Mouse (Mus musculus): ENCODE data around the gene Prpsap1. TPM values are rescaled to one million over a fixed set of nuclear protein-coding genes. Genes with fewer than 3 reads are reported as not detected.

Prpsap1 gene
- polyA plus RNA-seq, 1 experiment from 2014 or later: 177 TPM

- H3K36me3 ChIP-seq: no peaks in the 10 kb centered on the region
- H3K27me3 ChIP-seq: peaks cover 20% of the 10 kb centered on the region
- 96% methylated on average over 3 of the region's 3 CpGs for WGBS
- H3K9ac ChIP-seq: no peak overlapping the region
- H3K4me1 ChIP-seq (replicated peaks): peaks cover 9% of the 10 kb centered on the region
- no peak overlapping the region for H3K4me3 ChIP-seq
- no peak overlapping the region for H3K27ac ChIP-seq (replicated peaks)
- no peak for ATAC-seq (ENCODE audit: low read depth)
- 0 out of 2 replicates have a peak, but pooled peaks cover 9% of the 10 kb centered on the region for H3K9me3 ChIP-seq
- no peak overlapping the region for H3K4me2 ChIP-seq
Measured at GRCm38 (mm10) chr11:116449341-116449740, 44.7 kb downstream of the Prpsap1 start.

GRCm38 (mm10) chr11:116447822-116448221 is 46.2 kb downstream of the Prpsap1 start:
- 70% methylated on average over 5 of the region's 5 CpGs for WGBS
- no peak overlapping the region for H3K4me2 ChIP-seq
- H3K9ac ChIP-seq: no peak overlapping the region
- H3K4me3 ChIP-seq: no peak overlapping the region
- peaks cover 20% of the 10 kb centered on the region for H3K27me3 ChIP-seq
- no peak for ATAC-seq (ENCODE audit: low read depth)
- H3K4me1 ChIP-seq (replicated peaks): peaks cover 9% of the 10 kb centered on the region
- H3K9me3 ChIP-seq: 0 out of 2 replicates have a peak, but pooled peaks cover 9% of the 10 kb centered on the region
- H3K27ac ChIP-seq (replicated peaks): no peak overlapping the region
- H3K36me3 ChIP-seq: no peaks in the 10 kb centered on the region

- 22% methylated on average over 19 of the region's 19 CpGs for WGBS
- peak; percentile 4; the same call in 1 of the 2 replicates for ATAC-seq (ENCODE audit: low read depth)
Measured at GRCm38 (mm10) chr11:116446308-116446887, 47.6 kb downstream of the Prpsap1 start.

GRCm38 (mm10) chr11:116445596-116446307 is 48.2 kb downstream of the Prpsap1 start:
- peak; percentile 46 for ATAC-seq (ENCODE audit: low read depth)
- Histone ChIP-seq H3K27ac (replicated peaks) (no peak overlapping the region), H3K36me3 (no peaks in the 10 kb centered on the region), H3K27me3 (peaks cover 20% of the 10 kb centered on the region), H3K4me1 (replicated peaks) (peaks cover 15% of the 10 kb centered on the region), H3K9me3 (0 out of 2 replicates have a peak, but pooled peaks cover 5% of the 10 kb centered on the region), H3K4me2 (0 out of 2 replicates have a peak overlapping the region, but pooled peaks have one; percentile 5), H3K4me3 (no peak overlapping the region), H3K9ac (no peak overlapping the region)
- WGBS: 34% methylated on average over 16 of the region's 16 CpGs

More at GRCm38 (mm10) chr11:116446308-116446887, 47.6 kb downstream of the Prpsap1 start:
- Histone ChIP-seq H3K27ac (replicated peaks) (no peak overlapping the region), H3K9me3 (0 out of 2 replicates have a peak, but pooled peaks cover 9% of the 10 kb centered on the region), H3K9ac (no peak overlapping the region), H3K36me3 (no peaks in the 10 kb centered on the region), H3K27me3 (peaks cover 20% of the 10 kb centered on the region), H3K4me2 (no peak overlapping the region), H3K4me3 (no peak overlapping the region), H3K4me1 (replicated peaks) (peaks cover 12% of the 10 kb centered on the region)

- 0 out of 2 replicates have a peak overlapping the region, but pooled peaks have one; percentile 14 for H3K9ac ChIP-seq
- H3K27me3 ChIP-seq: peaks cover 20% of the 10 kb centered on the region
- H3K36me3 ChIP-seq: peaks cover 9% of the 10 kb centered on the region
- no peak overlapping the region for H3K27ac ChIP-seq (replicated peaks)
- H3K4me2 ChIP-seq: no peak overlapping the region
- no peak for ATAC-seq (ENCODE audit: low read depth)
- H3K9me3 ChIP-seq: no peaks in the 10 kb centered on the region
- no peak overlapping the region for H3K4me3 ChIP-seq
- 88% methylated on average over 6 of the region's 6 CpGs for WGBS
- H3K4me1 ChIP-seq (replicated peaks): peaks cover 18% of the 10 kb centered on the region
Measured at GRCm38 (mm10) chr11:116443935-116444334, 50.1 kb downstream of the Prpsap1 start.

- ATAC-seq (ENCODE audit: low read depth): no peak
- Histone ChIP-seq H3K27ac (replicated peaks) (no peak overlapping the region), H3K4me2 (no peak overlapping the region), H3K4me3 (no peak overlapping the region), H3K9ac (no peak overlapping the region), H3K36me3 (peaks cover 11% of the 10 kb centered on the region), H3K4me1 (replicated peaks) (peaks cover 18% of the 10 kb centered on the region), H3K27me3 (peaks cover 20% of the 10 kb centered on the region), H3K9me3 (no peaks in the 10 kb centered on the region)
- WGBS: 83% methylated on average over 6 of the region's 6 CpGs
Measured at GRCm38 (mm10) chr11:116443311-116443710, 50.7 kb downstream of the Prpsap1 start.

GRCm38 (mm10) chr11:116442867-116443177 is 51.2 kb downstream of the Prpsap1 start:
- H3K4me1 ChIP-seq (replicated peaks): peaks cover 18% of the 10 kb centered on the region
- H3K36me3 ChIP-seq: peaks cover 11% of the 10 kb centered on the region
- 84% methylated on average over 6 of the region's 6 CpGs for WGBS
- no peak overlapping the region for H3K9ac ChIP-seq
- H3K27me3 ChIP-seq: peaks cover 18% of the 10 kb centered on the region
- no peak overlapping the region for H3K27ac ChIP-seq (replicated peaks)
- no peak overlapping the region for H3K4me3 ChIP-seq
- H3K9me3 ChIP-seq: no peaks in the 10 kb centered on the region
- ATAC-seq (ENCODE audit: low read depth): no peak
- no peak overlapping the region for H3K4me2 ChIP-seq

- H3K27ac ChIP-seq (replicated peaks): no peak overlapping the region
- no peak overlapping the region; the same call in 1 of the 2 replicates for H3K9ac ChIP-seq
- H3K27me3 ChIP-seq: peaks cover 12% of the 10 kb centered on the region
- 81% methylated on average over 15 of the region's 15 CpGs for WGBS
- no peak for ATAC-seq (ENCODE audit: low read depth)
- peaks cover 23% of the 10 kb centered on the region for H3K4me1 ChIP-seq (replicated peaks)
- H3K4me3 ChIP-seq: no peak overlapping the region
- H3K9me3 ChIP-seq: no peaks in the 10 kb centered on the region
- H3K4me2 ChIP-seq: no peak overlapping the region
- peaks cover 16% of the 10 kb centered on the region for H3K36me3 ChIP-seq
Measured at GRCm38 (mm10) chr11:116442129-116442866, 51.7 kb downstream of the Prpsap1 start.

GRCm38 (mm10) chr11:116440408-116441068 is 53.5 kb downstream of the Prpsap1 start:
- Histone ChIP-seq H3K9me3 (no peaks in the 10 kb centered on the region), H3K27ac (replicated peaks) (0 out of 2 replicates have a peak overlapping the region, but pooled peaks have one; percentile 20), H3K27me3 (no peaks in the 10 kb centered on the region), H3K9ac (no peak overlapping the region), H3K4me3 (no peak overlapping the region), H3K4me1 (replicated peaks) (peaks cover 34% of the 10 kb centered on the region), H3K36me3 (peaks cover 24% of the 10 kb centered on the region), H3K4me2 (no peak overlapping the region)
- WGBS: 76% methylated on average over 7 of the region's 7 CpGs
- no peak for ATAC-seq (ENCODE audit: low read depth)

DNA sequence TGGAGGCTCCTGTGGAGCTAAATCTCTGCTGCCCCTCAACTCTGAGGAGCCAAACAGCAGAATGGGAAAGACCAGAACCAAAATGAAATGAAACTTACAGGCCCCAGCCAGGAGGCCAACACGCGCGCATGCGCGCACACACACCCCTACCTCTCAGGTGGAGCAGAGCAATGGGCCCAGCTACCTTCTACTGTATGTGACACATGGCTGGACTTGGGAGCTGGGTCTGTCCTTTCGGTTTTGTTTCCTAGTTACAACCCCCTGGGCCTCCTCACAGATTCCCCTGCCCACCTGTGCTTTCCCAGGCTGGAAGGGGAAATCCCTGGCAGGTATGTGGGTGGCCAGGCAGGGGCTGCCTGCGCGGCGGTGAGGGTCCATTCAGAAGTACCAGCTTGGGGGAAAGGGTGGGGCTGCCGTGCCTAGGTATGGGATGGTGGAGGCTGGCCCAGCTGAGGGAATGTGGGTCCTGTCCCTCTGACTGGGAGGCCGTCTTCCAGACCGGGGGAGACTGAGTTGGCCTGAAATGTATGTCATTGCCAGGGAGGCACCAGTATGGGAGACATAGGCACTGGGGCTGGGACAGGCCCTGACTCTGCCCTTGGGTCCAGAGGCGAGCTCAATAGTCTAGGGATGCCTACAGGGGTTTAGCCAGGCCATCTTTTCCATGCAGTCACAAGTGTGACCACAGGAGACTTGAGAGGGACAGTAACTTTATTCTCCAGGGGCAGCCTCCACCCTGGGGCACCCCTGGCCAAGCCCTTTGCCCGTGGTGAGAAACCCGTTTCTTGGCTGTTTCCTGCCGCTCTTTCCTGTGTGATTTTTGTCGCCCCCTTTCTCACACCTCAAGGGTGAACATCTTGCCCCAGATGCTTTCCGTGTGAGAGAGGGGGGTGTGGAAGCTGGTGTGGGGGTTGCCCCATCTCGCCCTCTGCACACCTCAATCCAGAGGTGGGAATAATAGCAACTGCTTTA is 54.4 kb downstream of the Prpsap1 start:
- Histone ChIP-seq H3K4me2 (no peak overlapping the region), H3K9ac (no peak overlapping the region), H3K36me3 (peaks cover 24% of the 10 kb centered on the region), H3K4me1 (replicated peaks) (peaks cover 38% of the 10 kb centered on the region), H3K4me3 (no peak overlapping the region), H3K27ac (replicated peaks) (0 out of 2 replicates have a peak overlapping the region, but pooled peaks have one; percentile 6), H3K27me3 (no peaks in the 10 kb centered on the region), H3K9me3 (no peaks in the 10 kb centered on the region)
- 85% methylated on average over 19 of the region's 19 CpGs for WGBS
- no peak for ATAC-seq (ENCODE audit: low read depth)

GRCm38 (mm10) chr11:116437541-116437940 is 56.5 kb downstream of the Prpsap1 start:
- H3K36me3 ChIP-seq: peaks cover 24% of the 10 kb centered on the region
- H3K4me1 ChIP-seq (replicated peaks): peaks cover 42% of the 10 kb centered on the region
- H3K9ac ChIP-seq: peak overlapping the region; percentile 97
- H3K9me3 ChIP-seq: no peaks in the 10 kb centered on the region
- 79% methylated on average over 11 of the region's 11 CpGs for WGBS
- H3K4me3 ChIP-seq: 0 out of 2 replicates have a peak overlapping the region, but pooled peaks have one; percentile 94
- peak overlapping the region; percentile 77; the same call in 1 of the 2 replicates for H3K4me2 ChIP-seq
- H3K27ac ChIP-seq (replicated peaks): no peak overlapping the region; the same call in 1 of the 2 replicates
- ATAC-seq (ENCODE audit: low read depth): no peak
- H3K27me3 ChIP-seq: no peaks in the 10 kb centered on the region

Data from neural tube, embryonic 13.5 days (tissue).